Mouse (Mus musculus): ENCODE data around the gene Scn8a. TPM values are rescaled to one million over a fixed set of nuclear protein-coding genes. Genes with fewer than 3 reads are reported as not detected.

Gene Scn8a
- polyA plus RNA-seq, 1 experiment, result 0.09 TPM

DNA sequence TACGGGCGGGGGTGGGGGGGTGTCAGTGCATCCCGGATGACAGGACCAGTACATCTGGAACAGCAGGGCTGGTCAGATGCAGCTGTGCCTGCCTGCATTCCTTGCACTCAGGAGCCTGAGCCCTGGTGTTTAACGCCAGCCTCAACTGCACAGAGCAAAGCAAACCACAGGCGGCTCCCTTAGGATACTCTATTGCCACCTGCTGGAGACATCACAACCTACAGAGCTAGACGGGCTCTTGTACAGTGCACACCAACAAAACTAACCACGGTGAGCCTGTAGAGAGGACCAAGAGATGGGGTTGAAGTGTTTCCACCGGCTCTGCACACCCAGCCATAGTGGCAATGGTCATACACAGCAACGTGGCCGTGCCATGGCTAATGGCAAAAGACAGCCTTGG, 186.6 kb downstream of the Scn8a start:
- no peaks in the 10 kb centered on the region for H3K4me1 ChIP-seq (ENCODE audit: control insufficient read depth, insufficient read depth, low read length)
- no peak overlapping the region for H3K27ac ChIP-seq (ENCODE audit: insufficient read depth, low read length)
- no peak overlapping the region for H3K4me3 ChIP-seq (ENCODE audit: insufficient read depth, low read length)
- TF ChIP-seq CTCF (IDR thresholded peaks at IDR 0.05; ENCODE audit: borderline replicate concordance, insufficient read depth, low read length) (no peak), POLR2A (IDR thresholded peaks at IDR 0.05; ENCODE audit: low read depth, low read length) (no peak)

DNA sequence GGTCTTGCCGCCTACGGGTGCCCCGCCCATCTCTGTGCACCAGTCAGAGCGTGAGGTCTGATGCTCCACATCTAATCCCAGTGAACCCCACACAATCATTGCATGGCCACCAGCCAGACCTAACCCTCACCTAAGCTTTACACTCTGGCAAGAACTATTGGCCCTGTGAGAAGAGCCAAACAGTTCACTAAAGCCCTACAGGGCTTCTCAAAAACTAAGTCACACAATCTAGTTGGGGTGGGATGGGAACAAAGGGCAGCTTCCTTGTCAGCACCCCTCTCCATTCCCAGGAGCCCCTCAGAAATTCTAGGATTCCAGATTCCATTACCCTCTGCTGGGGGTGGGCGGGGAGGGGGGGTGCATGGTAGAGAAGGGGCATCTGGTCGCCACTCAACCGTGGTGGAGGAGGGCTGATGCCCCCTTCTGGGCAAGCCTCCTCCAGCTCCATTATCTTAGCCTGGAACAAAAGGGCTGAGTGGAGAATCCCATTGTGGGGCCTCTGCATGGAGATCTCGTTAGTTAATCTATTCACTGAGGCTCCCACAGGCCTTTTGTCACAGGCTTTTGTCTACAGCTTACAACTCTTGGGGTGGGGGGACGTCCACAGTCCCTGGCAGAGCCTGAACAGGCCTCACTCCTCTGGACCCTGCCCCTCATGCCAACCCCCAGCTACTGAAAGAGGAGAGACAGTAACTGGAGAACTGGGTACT, 190.1 kb downstream of the Scn8a start:
- H3K4me1 ChIP-seq (ENCODE audit: control insufficient read depth, insufficient read depth, low read length), result no peaks in the 10 kb centered on the region
- H3K4me3 ChIP-seq (ENCODE audit: insufficient read depth, low read length), result no peak overlapping the region
- H3K27ac ChIP-seq (ENCODE audit: insufficient read depth, low read length), result no peak overlapping the region
- TF ChIP-seq POLR2A (IDR thresholded peaks at IDR 0.05; ENCODE audit: low read depth, low read length) (no peak), CTCF (IDR thresholded peaks at IDR 0.05; ENCODE audit: borderline replicate concordance, insufficient read depth, low read length) (no peak)

DNA sequence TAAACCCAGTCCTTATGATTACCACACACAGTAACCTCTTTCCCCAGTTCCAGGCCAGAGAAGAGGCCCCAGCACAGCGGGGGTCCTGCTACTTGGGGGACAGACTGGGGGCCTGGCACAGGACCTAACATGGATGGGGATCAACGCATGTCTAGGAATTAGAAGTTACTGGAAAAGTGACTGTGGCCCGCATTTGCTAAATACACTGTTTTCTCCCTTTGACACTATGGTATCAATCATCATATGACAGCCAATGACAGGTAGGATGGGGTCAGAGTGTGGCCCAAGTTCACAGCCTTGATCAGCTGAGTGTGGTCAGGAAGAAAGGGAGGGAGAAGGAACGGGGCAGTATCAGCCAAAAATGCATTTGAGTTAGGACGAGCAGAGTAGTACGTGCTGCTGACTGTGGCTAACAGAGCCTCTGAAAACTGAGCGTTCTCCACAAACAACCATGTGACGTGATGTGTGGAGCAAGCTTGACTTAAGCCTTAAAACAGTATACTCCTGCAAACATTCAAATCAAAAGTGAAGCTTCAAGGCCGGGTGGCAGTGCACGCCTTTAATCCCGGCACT, 190.7 kb downstream of the Scn8a start:
- Histone ChIP-seq H3K27ac (ENCODE audit: insufficient read depth, low read length) (no peak overlapping the region), H3K4me1 (ENCODE audit: control insufficient read depth, insufficient read depth, low read length) (no peaks in the 10 kb centered on the region)
- TF ChIP-seq POLR2A (IDR thresholded peaks at IDR 0.05; ENCODE audit: low read depth, low read length) (no peak), CTCF (IDR thresholded peaks at IDR 0.05; ENCODE audit: borderline replicate concordance, insufficient read depth, low read length) (no peak)

DNA sequence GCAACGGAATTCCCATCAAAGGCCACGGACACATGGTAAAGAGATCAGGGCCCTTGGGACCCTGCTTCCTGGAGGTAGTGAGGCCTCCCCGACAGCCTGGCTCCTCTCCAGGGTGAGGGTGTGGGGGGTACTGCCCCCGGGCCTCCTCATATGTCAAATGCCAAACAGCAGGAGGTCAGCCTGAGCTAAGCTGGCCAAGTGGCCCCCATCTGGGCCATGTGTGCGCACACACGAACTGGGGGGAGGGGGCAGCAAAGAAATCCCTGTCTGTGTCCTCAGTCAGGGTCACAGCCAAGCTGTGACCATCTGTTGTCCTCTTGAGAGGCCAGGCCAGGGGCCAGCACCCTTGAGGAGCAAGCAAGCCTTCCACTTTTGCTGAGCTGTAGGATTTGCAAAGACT, 195.4 kb downstream of the Scn8a start:
- Histone ChIP-seq H3K4me1 (ENCODE audit: control insufficient read depth, insufficient read depth, low read length) (no peaks in the 10 kb centered on the region), H3K4me3 (ENCODE audit: insufficient read depth, low read length) (no peak overlapping the region), H3K27ac (ENCODE audit: insufficient read depth, low read length) (no peak overlapping the region)
- TF ChIP-seq POLR2A (IDR thresholded peaks at IDR 0.05; ENCODE audit: low read depth, low read length) (no peak), CTCF (IDR thresholded peaks at IDR 0.05; ENCODE audit: borderline replicate concordance, insufficient read depth, low read length) (no peak)

More for the DNA sequence above, 190.7 kb downstream of the Scn8a start:
- no peak overlapping the region for H3K4me3 ChIP-seq (ENCODE audit: insufficient read depth, low read length)

DNA sequence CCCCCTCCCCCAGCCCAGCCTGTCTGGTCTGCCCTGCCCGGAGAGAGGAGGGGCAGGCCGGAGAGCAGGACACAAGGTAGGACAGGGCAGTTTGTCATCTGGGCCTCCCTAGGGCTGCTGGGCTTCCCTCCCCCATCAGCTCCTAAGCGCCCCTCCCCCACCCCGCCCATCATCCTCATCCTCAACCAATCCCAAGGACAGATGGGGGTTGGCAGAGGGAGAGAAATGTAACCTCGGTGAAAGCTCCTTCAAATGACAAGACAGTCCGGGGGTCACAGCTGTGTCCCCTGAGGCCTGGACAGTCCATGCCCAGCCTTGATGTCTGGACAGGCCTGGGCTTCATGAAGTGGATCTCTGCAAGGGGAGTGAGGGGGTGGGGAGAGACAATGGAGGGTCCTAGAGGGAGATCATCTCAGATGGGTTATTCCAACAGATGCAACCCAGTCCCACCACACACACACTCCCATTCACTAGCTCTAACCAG, 196.7 kb downstream of the Scn8a start:
- no peak overlapping the region for H3K4me3 ChIP-seq (ENCODE audit: insufficient read depth, low read length)
- TF ChIP-seq POLR2A (IDR thresholded peaks at IDR 0.05; ENCODE audit: low read depth, low read length), result no peak
- TF ChIP-seq CTCF (IDR thresholded peaks at IDR 0.05; ENCODE audit: borderline replicate concordance, insufficient read depth, low read length), result no peak
- H3K4me1 ChIP-seq (ENCODE audit: control insufficient read depth, insufficient read depth, low read length), result no peaks in the 10 kb centered on the region
- no peak overlapping the region for H3K27ac ChIP-seq (ENCODE audit: insufficient read depth, low read length)

DNA sequence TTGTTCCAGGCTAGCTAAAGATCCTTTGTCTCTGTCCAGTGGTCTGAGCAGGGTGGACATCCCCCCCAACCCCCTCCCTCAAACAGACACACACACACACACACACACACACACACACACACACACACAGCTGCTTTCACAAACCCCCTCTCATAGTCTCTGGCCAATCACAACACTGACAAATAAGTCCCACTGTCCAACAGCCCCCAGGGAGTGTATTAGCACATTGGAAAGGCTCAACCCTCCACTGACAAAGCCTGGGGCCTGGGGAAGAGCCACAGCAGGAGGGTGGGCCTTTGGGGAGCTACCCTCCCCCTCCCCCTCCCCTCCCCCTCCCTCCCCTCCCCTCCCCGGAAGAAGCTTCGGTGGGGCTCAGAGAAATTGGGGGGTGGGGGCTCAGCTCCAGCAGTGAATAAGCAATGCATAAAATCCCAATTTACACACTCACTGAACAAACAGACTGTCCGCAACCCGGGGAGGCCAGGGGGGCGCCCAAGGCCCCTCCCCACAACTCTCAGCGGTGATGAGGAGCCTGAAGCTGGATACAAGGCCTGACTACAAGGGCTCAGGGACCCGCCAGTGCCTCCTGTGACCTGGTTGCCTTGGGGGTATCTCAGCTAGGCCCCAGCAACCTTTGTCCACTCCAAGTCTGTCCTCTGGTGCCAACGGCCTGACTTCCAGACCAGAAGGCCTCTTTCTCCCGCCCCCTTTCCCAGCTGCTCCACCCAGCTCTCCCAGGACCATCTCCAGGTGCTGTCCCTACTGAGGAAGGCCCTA, 197.4 kb downstream of the Scn8a start:
- H3K27ac ChIP-seq (ENCODE audit: insufficient read depth, low read length), result no peak overlapping the region
- TF ChIP-seq CTCF (IDR thresholded peaks at IDR 0.05; ENCODE audit: borderline replicate concordance, insufficient read depth, low read length), result no peak
- no peak for TF ChIP-seq POLR2A (IDR thresholded peaks at IDR 0.05; ENCODE audit: low read depth, low read length)
- no peaks in the 10 kb centered on the region for H3K4me1 ChIP-seq (ENCODE audit: control insufficient read depth, insufficient read depth, low read length)
- no peak overlapping the region for H3K4me3 ChIP-seq (ENCODE audit: insufficient read depth, low read length)

DNA sequence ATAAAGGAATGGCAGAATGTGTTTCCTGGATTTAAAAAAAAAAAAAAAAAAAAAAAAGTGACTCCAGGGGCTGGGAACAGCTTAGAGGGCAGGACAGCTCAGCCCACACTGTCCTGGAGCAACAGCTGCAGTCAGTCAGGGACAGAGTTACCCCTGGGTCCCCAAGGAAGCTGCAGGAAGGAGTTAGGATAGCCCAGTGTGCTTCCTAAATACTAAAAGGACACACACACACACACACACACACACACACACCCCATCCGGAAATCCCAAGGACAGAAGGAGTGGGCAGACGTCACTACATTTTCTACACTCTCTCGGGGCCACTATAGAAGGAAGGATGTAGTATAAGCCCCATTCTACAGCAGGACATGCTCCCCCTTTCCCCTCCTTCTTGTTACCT, 198.4 kb downstream of the Scn8a start:
- H3K4me1 ChIP-seq (ENCODE audit: control insufficient read depth, insufficient read depth, low read length), result no peaks in the 10 kb centered on the region
- TF ChIP-seq POLR2A (IDR thresholded peaks at IDR 0.05; ENCODE audit: low read depth, low read length) (no peak), CTCF (IDR thresholded peaks at IDR 0.05; ENCODE audit: borderline replicate concordance, insufficient read depth, low read length) (no peak)
- no peak overlapping the region for H3K27ac ChIP-seq (ENCODE audit: insufficient read depth, low read length)
- no peak overlapping the region for H3K4me3 ChIP-seq (ENCODE audit: insufficient read depth, low read length)

DNA sequence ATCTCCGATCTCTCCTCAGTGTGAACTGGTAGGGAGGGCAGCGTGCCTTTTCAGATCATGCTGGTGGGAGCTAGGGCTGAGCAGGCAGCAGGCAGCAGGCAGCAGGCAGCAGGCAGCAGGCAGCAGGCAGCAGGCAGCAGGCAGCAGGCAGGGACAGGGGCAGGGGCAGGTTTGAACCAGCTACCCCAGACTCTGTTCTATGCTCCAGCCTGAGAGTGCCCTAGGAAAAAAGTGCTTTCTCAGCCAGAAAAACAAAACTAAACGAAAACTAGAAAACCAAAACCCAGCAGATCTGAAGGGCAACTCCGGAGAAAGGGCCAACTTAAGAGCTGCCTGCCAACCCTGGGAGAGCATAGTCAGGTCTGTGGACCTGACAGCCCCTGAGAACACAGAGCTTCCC, 199.0 kb downstream of the Scn8a start:
- no peak overlapping the region for H3K27ac ChIP-seq (ENCODE audit: insufficient read depth, low read length)
- no peak overlapping the region for H3K4me3 ChIP-seq (ENCODE audit: insufficient read depth, low read length)
- TF ChIP-seq POLR2A (IDR thresholded peaks at IDR 0.05; ENCODE audit: low read depth, low read length), result no peak
- no peak for TF ChIP-seq CTCF (IDR thresholded peaks at IDR 0.05; ENCODE audit: borderline replicate concordance, insufficient read depth, low read length)
- H3K4me1 ChIP-seq (ENCODE audit: control insufficient read depth, insufficient read depth, low read length), result no peaks in the 10 kb centered on the region

DNA sequence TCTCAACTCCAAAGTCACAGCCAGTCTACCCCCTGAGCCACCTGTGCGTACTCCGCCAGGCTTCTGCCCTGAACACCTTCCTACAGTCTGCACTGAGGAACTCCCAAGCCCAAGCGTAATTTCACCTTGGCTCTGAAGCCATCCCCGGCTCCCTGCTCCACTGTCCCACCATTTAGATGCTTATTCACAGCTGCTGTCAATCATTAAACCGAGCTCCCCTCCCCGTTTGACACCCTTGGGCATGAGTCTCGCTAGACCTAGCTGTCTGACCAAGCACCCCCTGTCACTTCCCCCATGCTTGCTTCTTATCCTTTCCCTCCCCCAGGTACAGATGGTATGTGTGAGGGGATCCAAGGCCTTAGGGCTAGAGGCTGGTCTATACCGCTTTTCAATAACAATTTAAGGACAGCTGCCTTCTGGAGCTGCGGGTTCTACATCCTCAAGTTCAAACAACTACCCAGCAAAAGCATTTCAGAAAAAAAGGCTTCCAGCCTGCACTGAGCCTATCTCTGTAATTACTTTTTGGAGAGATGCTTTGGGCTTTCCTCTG, 200.1 kb downstream of the Scn8a start:
- Histone ChIP-seq H3K4me3 (ENCODE audit: insufficient read depth, low read length) (no peak overlapping the region), H3K4me1 (ENCODE audit: control insufficient read depth, insufficient read depth, low read length) (no peaks in the 10 kb centered on the region), H3K27ac (ENCODE audit: insufficient read depth, low read length) (no peak overlapping the region)
- no peak for TF ChIP-seq POLR2A (IDR thresholded peaks at IDR 0.05; ENCODE audit: low read depth, low read length)
- no peak for TF ChIP-seq CTCF (IDR thresholded peaks at IDR 0.05; ENCODE audit: borderline replicate concordance, insufficient read depth, low read length)
